Mouse (Mus musculus) intestine, embryonic 16.5 days (tissue): ENCODE measurements around the gene Vmn1r12. TPM values are rescaled to one million over a fixed set of nuclear protein-coding genes. Genes with fewer than 3 reads are reported as not detected.
"Not testable (repeated sequence)": the region's sequence is repeated elsewhere in the genome, so short reads cannot be mapped to it uniquely, and the experiment has no call there.

Experiments used
- ATAC-seq: fragments of 200-750 bp; cut with Nextera tagmentation; 2 replicates; pipeline ENCODE4 v1.8.0; 2017; ENCODE audit warnings: moderate TSS enrichment, moderate library complexity
- H3K27ac ChIP-seq: fragments of 300-500 bp; sonication (generic); 2 replicates; pipeline ENCODE4 v1.5.1; 2014; ENCODE audit warnings: mild to moderate bottlenecking, low read length
- H3K27me3 ChIP-seq: fragments of 300-500 bp; sonication (generic); replicated peaks from 2 replicates; pipeline ENCODE4 v1.6.1; 2014; ENCODE audit warnings: low read length, control low read depth, mixed read lengths; ENCODE audit not compliant: control insufficient read depth, insufficient read depth
- H3K36me3 ChIP-seq: fragments of 300-500 bp; sonication (generic); 2 replicates; pipeline ENCODE4 v1.6.1; 2014; ENCODE audit warnings: low read length, control low read depth; ENCODE audit not compliant: control insufficient read depth, insufficient read depth
- H3K4me1 ChIP-seq: fragments of 300-500 bp; sonication (generic); 2 replicates; pipeline ENCODE4 v1.6.1; 2014; ENCODE audit warnings: low read length, control low read depth, mixed read lengths; ENCODE audit not compliant: control insufficient read depth, insufficient read depth
- H3K4me2 ChIP-seq: fragments of 300-500 bp; sonication (generic); 2 replicates; pipeline ENCODE4 v1.6.1; 2014; ENCODE audit warnings: low read depth, low read length, control low read depth
- H3K4me3 ChIP-seq: fragments of 300-500 bp; sonication (generic); 2 replicates; pipeline ENCODE4 v1.5.1; 2014; ENCODE audit warnings: mild to moderate bottlenecking, low read length
- H3K9ac ChIP-seq: fragments of 300-500 bp; sonication (generic); 2 replicates; pipeline ENCODE4 v1.6.1; 2014; ENCODE audit warnings: low read depth, low read length
- H3K9me3 ChIP-seq: fragments of 300-500 bp; sonication (generic); 2 replicates; pipeline ENCODE4 v1.6.1; 2016; ENCODE audit warnings: low read length, control low read depth; ENCODE audit not compliant: control insufficient read depth
- WGBS: fragments of 180-500 bp; shearing (Covaris S2); extraction: QIAGEN DNeasy Blood & Tissue Kit; methylation state at CpG from one replicate; pipeline ENCODE4 v1.1.7; 2014; 5-methylcytosine and 5-hydroxymethylcytosine counted together
- polyA plus RNA-seq: library from polyadenylated mRNA; unstranded; fragments of >200 nt; fragmentation: Nextera tagmentation; extraction: Ambion mirVana; gene quantifications from 2 replicates; pipeline ENCODE4 v1.2.1, GENCODE M21; 2015

Gene Vmn1r12
- polyA plus RNA-seq, result not detected in 2 replicates

DNA sequence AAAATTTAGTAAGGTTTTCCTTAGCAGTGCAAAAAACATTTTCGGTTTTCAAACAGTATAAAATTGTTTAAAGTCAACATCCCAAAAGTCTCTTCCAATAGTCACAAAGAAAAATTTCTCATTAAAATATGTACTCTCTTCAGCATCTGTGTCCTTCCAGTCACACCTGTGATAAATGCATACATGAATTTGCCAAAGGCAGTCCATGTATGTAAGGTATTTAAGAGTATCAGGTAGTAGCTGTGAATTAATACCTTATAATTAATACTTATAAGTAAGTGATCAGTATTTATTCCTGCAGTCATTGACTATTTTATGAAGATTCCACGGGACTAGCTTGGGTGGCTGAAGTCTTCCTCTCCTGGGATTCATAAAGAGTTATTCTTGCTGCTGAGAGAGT lies at the start of gene Vmn1r12:
Gene Vmn1r12 (plus strand): TSS at position 301 of the 400 bp plus-strand sequence.
- Histone ChIP-seq H3K36me3 (no peaks in the 10 kb centered on the region), H3K4me3 (no peak within 1 kb of the TSS), H3K27ac (no peak within 1 kb of the TSS), H3K4me2 (no peak within 1 kb of the TSS), H3K9me3 (no peaks in the 10 kb centered on the region), H3K9ac (no peak within 1 kb of the TSS), H3K27me3 (no peaks in the 10 kb centered on the region), H3K4me1 (no peaks in the 10 kb centered on the region)
- ATAC-seq, result no peak
- 79% methylated on average over 2 of the region's 2 CpGs for WGBS

DNA sequence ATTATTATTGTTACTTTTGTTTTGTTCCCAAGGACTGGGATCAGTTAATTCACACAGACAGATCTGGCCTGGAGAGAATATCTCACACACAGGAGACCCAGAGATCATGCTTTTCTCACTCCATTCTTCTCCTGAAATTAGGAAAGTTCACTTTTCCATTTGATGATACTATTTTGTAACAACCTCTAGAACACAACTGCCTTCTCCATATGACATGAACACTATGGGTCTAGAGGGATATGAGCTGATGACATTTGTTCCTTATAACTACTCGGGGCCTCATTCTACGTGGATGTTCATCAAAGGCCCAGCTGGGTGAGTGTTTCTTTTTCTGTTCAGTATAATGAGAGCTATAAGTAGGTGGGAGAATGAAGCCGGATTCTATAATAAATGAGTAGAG lies 47.6 kb upstream of the Vmn1r12 start, which contains the start of gene Vmn1r10:
Gene Vmn1r10 (plus strand): TSS at position 301 of the 400 bp plus-strand sequence.
- Histone ChIP-seq H3K4me2 (no peak within 1 kb of the TSS), H3K9me3 (no peaks in the 10 kb centered on the region), H3K9ac (no peak within 1 kb of the TSS), H3K27me3 (no peaks in the 10 kb centered on the region), H3K36me3 (no peaks in the 10 kb centered on the region), H3K27ac (no peak within 1 kb of the TSS), H3K4me3 (no peak within 1 kb of the TSS), H3K4me1 (no peaks in the 10 kb centered on the region)
- WGBS, result 88% methylated on average over 3 of the region's 3 CpGs
- no peak for ATAC-seq

DNA sequence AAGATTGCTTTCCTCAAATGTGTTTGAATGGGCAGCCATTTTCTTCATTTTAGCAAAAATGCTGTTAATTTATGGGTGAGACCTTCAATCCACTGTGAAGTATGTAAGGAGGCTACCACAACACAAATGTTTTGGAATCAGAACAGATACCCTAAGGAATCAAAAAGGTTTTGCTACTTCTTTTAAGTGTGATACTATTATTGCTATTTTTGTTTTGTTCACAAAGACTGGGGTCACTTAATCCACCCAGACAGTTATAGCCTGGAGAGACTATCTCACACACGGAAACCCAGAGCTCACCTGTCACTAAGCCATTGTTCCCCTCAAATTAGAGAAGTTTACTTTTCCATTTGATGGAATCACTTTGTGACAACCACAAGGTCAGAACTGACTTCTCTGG lies 23.6 kb upstream of the Vmn1r12 start, which contains the start of gene Vmn1r11:
Gene Vmn1r11 (plus strand): TSS at position 301 of the 400 bp plus-strand sequence.
- no peak for ATAC-seq
- Histone ChIP-seq H3K27me3 (no peaks in the 10 kb centered on the region), H3K4me3 (no peak within 1 kb of the TSS), H3K36me3 (no peaks in the 10 kb centered on the region), H3K27ac (no peak within 1 kb of the TSS), H3K9me3 (no peaks in the 10 kb centered on the region), H3K4me2 (no peak within 1 kb of the TSS), H3K4me1 (no peaks in the 10 kb centered on the region), H3K9ac (no peak within 1 kb of the TSS)
- WGBS, result 75% methylated on average over 1 of the region's 1 CpGs

DNA sequence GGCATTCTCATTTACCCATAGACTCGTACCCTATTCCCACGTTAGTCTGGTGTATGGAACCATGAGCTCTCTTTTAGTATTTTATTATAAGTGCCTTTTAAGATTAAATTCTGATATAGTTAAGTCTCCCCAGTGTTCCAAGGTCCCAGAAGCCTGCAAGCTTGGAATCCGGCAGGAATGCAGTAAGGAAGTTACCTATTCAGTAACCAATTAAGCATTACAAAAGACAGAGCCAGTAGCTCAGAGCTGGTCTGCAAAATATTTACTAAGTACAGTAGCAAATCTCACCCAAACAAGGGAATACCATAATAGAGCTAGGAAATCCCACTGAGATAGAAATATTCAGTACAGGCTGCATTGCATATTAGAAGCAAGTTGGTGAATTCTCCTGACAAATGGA lies 33.3 kb downstream of the Vmn1r12 start:
- not testable (repeated sequence) for H3K27me3 ChIP-seq, H3K27ac ChIP-seq, H3K4me1 ChIP-seq, H3K9ac ChIP-seq, H3K36me3 ChIP-seq, H3K9me3 ChIP-seq, H3K4me2 ChIP-seq, H3K4me3 ChIP-seq, ATAC-seq
- 50% methylated on average over 3 of the region's 3 CpGs for WGBS

DNA sequence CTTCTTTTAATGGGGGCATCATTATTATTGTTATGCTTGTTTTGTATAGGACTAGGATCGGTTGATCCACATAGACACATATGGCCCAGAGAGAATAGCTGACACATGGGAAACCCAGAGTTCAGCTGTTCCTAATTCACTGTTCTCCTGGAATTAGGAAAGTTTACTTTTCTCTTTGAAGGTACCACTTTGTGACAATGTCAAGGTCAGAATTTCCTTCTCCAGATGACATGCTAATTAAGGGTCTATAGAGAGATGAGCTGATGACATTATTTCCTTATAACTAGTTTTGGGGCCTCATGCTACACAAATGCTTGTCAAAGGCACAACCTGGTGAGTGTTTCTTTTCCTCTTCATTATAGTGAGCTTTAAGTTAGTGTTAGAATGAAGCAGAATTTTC lies 46.3 kb downstream of the Vmn1r12 start, which contains the start of gene Vmn1r13:
Gene Vmn1r13 (plus strand): TSS at position 301 of the 400 bp plus-strand sequence.
- H3K4me2 ChIP-seq, H3K36me3 ChIP-seq, H3K27ac ChIP-seq, H3K4me3 ChIP-seq, H3K9ac ChIP-seq, ATAC-seq, H3K4me1 ChIP-seq, H3K9me3 ChIP-seq, H3K27me3 ChIP-seq: not testable (repeated sequence)
- WGBS, result 95% methylated on average over 1 of the region's 1 CpGs

Other genes starting within 250 kb of the Vmn1r12 start
- 63.2 and 68.4 TPM in 2 replicates for gene Nt5c3, start 233.0 kb upstream of the Vmn1r12 start, polyA plus RNA-seq
- gene Vmn1r4, start 232.9 kb upstream of the Vmn1r12 start, polyA plus RNA-seq, result 0.29 and 0.36 TPM in 2 replicates
- gene Vmn1r5, start 186.6 kb upstream of the Vmn1r12 start, polyA plus RNA-seq, result not detected in 2 replicates
- gene Vmn1r6, start 159.7 kb upstream of the Vmn1r12 start, polyA plus RNA-seq, result not detected in 2 replicates
- not detected in 2 replicates for gene Vmn1r7, start 131.6 kb upstream of the Vmn1r12 start, polyA plus RNA-seq
- gene Vmn1r8, start 124.6 kb upstream of the Vmn1r12 start, polyA plus RNA-seq, result not detected in 2 replicates
- gene Vmn1r9, start 90.1 kb upstream of the Vmn1r12 start, polyA plus RNA-seq, result not detected in 2 replicates
- gene Vmn1r10, start 47.5 kb upstream of the Vmn1r12 start, polyA plus RNA-seq, result not detected in 2 replicates
- gene Vmn1r11, start 23.5 kb upstream of the Vmn1r12 start, polyA plus RNA-seq, result not detected in 2 replicates
- not detected in 2 replicates for gene Vmn1r13, start 46.4 kb downstream of the Vmn1r12 start, polyA plus RNA-seq
- gene Vmn1r14, start 74.8 kb downstream of the Vmn1r12 start, polyA plus RNA-seq, result not detected in 2 replicates
- gene Vmn1r15, start 101.0 kb downstream of the Vmn1r12 start, polyA plus RNA-seq, result not detected in 2 replicates
- not detected in 2 replicates for gene Vmn1r16, start 172.6 kb downstream of the Vmn1r12 start, polyA plus RNA-seq
- gene Vmn1r17, start 206.8 kb downstream of the Vmn1r12 start, polyA plus RNA-seq, result not detected in 2 replicates
- not detected in 2 replicates for gene Vmn1r18, start 238.9 kb downstream of the Vmn1r12 start, polyA plus RNA-seq
- not detected in 2 replicates for gene Vmn1r19, start 246.9 kb downstream of the Vmn1r12 start, polyA plus RNA-seq